Mouse (Mus musculus) embryo, embryonic 9.5 days (tissue): ENCODE data around the gene Pawr.
"Not testable (repeated sequence)": the region's sequence is repeated elsewhere in the genome, so short reads cannot be mapped to it uniquely, and the experiment has no call there.

Experiments used
- DNase-seq: peaks from one replicate; pipeline ENCODE4 v3.0.0-alpha.2; 2017; ENCODE audit errors: extremely low spot score

The Pawr gene

GRCm38 (mm10) chr10:108313845-108314244, 18.1 kb upstream of the Pawr start:
- DNase-seq, result no peak

DNA sequence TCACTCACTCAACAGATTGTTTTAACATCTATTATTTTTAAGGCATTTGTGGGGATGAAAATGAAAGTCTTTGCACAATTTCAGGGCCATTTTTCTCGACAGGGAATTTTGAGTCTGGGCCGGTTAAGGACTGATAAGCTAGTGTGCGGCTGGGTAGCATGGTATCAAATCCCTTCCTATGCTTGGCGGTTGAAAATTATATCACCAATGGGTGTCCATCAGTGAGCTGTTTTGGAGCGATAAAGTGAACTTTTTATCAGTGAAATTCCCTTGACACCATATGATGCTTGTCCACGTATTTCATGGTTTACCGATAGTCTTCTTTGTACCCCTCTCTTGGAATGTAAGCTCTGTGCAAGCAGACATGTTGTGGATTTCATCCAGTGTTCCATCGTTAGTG, 17.5 kb upstream of the Pawr start:
- no peak for DNase-seq

DNA sequence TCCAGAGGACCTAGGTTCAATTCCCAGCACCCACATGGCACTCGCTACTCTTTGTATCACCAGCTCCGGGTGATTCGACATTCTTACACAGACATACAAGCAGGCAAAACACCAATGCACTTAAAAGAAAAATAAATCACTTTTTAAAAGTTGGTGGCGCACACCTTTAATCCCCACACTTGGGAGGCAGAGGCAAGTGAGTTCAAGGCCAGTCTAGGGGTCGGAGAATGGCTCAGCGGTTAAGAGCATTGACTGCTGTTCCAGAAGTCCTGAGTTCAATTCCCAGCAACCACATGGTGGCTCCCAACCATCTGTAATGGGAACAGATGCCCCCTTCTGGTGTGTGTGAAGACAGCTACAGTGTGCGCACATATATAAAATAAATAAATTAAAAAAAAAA, 16.7 kb upstream of the Pawr start:
- no peak for DNase-seq

- DNase-seq, result no peak
Observed at GRCm38 (mm10) chr10:108328356-108328755, 3.6 kb upstream of the Pawr start.

GRCm38 (mm10) chr10:108328983-108329382, 2.9 kb upstream of the Pawr start:
- no peak for DNase-seq

DNA sequence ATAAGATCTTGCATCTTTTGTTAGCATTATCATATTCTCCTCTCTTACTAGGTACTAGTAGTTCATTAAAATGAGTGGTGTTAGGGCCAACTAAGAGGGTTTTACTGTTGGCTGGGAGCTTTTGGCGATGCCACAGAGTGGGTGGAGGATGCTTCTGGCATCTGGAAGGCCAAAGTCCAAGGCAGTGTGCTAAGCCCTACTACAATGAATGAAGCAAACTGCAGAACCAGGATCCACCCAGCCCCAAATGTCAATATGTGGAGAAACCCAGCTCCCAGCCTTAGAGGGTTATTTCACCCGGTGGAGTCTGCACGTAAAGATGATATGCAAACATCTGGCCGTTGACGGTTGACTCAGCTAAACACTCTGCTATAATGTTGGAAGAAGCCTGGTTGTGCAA, 2.1 kb upstream of the Pawr start:
- DNase-seq, result no peak

DNA sequence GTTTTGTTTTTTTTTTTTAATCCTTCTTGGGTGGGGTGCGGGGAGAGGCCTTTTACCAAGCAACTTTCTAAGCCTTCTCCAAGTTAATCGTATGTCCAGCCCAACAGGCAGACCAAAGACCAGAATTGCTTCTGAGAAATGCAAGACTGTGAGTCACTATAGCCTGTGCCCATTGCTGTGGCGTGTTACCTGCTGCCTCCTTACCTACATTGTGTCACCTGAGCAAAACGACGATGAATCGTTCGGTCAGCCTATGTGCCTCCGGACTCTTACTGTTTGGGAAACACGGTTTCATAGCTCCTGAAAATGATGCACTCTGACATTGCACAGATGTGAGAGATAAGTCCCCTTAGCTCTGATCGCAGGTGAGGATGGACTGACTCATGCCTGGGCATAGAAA, 957 bp upstream of the Pawr start:
- peak; percentile 14 for DNase-seq

GRCm38 (mm10) chr10:108332571-108333541, 935 bp downstream of the Pawr start:
- peak; percentile 63 for DNase-seq

DNA sequence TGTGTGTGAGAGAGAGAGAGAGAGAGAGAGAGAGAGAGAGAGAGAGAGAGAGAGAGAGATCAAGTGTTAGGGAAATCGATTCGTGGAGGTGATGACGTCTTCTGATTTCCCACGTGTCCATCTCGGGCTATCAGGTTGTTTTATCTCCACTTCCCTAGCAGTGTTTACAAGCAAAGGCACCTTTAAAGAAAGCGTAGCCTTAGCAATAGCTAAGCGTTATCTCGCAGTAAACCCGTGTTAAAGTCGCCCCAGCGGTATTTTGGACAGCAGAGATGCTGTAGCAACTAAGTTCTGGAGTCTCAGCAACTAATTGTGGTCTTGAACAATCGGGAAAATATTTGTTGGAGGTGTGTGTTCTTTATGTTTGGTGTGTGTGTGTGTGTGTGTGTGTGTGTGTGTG, 1.7 kb downstream of the Pawr start:
- peak; percentile 29 for DNase-seq

- no peak for DNase-seq
Observed at GRCm38 (mm10) chr10:108334096-108334495, 2.2 kb downstream of the Pawr start.

- no peak for DNase-seq
Observed at GRCm38 (mm10) chr10:108335736-108336292, 3.9 kb downstream of the Pawr start.

- DNase-seq, result no peak
Observed at GRCm38 (mm10) chr10:108336581-108336980, 4.7 kb downstream of the Pawr start.

DNA sequence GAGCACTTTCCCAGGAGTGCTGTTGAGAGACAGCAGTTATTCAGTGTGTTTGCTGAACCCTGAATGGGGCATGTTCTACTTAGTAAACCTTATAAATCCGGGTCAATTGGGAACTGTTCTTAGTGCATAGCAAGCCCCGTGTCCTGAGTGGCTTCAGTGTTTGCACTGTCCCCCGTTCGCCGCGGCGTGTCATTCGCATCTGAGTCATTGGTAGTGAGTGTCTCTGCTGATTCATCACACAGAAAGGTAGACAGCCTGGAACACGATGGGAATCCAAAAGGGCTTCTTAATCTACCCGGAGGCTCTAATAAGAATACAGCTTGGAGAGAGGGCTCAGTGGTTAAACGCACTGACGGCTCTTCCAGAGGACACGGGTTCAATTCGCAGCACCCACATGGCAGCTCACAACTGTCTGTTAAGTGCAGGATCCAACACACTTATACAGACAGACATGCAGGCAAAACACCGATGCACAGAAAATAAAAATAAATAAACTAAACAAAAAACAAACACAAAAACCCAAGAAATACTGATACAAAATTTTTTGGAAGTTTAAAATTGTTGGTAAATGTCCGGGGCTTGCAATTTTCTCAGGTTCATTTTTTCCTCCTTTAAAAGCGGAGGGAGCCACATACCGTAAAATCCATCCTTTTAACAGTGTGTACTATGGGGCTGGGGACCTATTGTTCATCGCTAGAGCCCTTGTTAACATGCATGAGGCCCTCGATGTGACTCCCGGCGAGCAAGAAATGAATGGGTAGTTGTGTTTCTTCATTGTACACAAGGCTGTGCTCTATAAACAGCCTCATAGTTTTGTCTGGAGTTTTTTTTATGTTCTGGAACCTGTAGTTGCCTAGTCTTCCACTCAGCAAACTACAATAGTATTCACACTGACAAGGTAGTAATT, 6.4 kb downstream of the Pawr start:
- DNase-seq, result no peak

DNA sequence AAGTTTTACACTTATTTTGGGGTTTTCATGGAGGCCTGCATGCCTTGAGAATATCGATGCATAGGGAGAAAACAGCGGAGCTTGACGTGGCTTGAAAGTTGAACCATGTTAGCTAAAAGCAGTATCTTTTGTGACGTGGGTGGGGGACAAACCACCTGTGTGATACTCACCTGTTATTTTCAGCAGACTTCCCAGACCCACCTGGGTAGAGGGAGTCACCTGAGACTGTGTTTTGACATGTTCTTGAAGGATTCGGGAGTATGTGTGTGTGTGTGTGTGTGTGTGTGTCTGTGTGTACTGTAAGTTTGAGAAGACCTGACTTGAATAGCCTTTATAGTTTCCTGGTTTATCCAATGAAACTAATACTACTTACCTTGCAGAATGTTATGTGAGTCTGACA, 7.2 kb downstream of the Pawr start:
- DNase-seq, result no peak

- DNase-seq, result no peak
Observed at GRCm38 (mm10) chr10:108339872-108340271, 8.0 kb downstream of the Pawr start.

DNA sequence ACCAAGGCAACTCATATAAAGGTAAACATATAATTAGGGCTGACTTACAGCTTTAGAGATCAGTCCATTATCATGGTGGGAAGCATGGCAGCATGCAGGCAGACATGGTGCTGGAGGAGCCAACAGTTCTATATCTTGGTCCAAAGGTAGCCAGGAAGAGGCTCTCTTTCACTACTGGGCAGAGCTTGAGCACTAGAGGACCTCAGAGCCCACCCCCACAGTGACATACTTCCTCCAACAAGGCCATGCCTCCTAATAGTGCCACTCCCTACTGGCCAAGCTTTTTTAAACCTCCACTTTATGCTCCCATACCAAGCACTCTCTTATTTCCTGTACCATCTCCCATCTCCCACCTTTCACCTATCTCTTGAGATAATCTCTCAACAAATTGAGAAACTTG, 11.8 kb downstream of the Pawr start:
- DNase-seq, result no peak

DNA sequence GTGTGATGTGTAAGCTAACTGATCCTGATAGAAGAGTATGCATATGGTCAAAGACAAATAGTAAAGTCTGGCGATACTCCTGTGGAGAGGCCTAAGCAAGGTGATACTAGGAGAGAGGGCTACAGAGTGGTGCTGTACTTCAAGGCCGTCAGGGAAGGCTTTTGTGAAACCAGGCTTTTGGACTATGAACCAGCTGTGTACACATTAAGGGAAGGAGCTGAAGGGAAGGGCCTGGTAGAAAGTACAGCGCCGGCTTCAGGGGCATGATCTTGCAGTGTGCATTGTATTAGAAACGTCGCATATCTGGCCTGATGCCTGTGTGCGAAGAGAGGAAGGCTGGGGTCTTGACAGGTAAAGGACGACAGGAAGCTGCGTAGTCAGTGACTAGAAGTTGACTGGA, 13.2 kb downstream of the Pawr start:
- no peak for DNase-seq

DNA sequence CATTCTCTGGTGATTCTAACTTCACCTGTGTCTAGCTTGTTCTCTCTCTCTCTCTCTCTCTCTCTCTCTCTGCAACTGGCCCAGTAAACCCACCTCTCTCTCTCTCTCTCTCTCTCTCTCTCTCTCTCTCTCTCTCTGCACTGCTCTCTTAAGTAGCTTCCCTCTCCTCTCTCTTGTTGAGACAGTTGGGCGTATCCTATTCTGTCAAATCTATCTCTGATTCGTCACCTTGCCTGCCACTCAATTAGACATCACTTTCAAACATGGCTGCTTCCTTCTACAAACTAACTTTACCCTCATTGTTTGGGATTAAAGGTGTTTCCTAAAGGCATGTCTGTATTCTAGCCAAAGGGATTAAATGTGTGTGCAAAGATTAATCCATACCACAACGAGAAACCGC, 14.4 kb downstream of the Pawr start:
- DNase-seq, result not testable (repeated sequence)

- DNase-seq, result no peak
Observed at GRCm38 (mm10) chr10:108350125-108351070, 18.5 kb downstream of the Pawr start.

DNA sequence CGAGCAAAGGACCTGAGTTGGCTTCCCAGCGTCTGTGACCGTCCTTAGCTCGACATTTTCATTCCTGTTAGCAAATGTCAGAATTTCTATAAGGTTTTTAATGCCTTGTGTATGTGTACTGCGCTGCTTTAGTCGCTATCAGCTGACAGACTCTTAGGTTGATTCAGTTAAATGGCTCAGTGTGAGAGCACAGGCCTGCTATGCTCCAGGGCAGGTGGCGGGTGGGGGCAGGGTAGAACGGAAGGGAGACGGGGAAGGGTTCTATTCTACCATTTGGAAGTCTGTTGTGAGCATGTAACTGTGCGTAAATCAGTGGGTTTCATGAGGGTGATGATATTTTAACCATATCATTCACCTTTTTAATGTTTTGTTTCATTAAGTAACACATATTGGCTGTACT, 21.0 kb downstream of the Pawr start:
- no peak for DNase-seq

DNA sequence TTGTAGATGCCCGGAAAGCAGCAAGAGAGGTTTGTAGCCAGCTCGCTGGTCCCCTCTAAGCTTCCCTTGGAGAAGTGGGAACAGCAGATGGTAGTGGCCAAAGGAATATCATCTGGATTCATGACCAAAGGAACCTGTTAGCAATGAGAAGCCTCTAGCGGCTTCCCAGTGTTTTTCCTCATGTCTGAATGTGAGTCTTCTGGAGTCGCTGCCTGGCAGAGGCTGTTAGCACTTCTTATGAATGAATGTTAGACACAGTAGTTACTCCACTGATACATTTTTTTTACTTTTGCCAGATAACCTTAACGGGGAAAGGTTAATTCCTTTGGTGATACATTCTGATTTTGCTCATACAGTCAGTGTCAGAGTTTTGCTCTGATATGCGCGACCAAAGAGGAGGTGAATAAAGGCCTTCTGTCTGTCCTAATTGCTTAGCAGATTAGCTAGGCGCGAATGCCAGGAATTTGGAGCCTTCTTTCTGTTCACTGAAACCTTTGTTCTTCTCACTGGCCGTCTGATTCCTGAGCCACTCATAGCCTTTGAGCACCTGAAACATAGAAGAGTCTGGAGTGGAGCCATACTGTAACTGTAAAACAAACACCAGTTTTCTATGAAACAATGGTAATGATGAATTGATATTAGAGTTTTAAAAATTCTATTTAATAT, 22.9 kb downstream of the Pawr start:
- DNase-seq, result peak; percentile 31
